Mouse (Mus musculus): ENCODE measurements around the gene Ccnb3.
"Not testable (repeated sequence)": the region's sequence is repeated elsewhere in the genome, so short reads cannot be mapped to it uniquely, and the experiment has no call there.

Ccnb3 gene

GRCm38 (mm10) chrX:7041519-7041918, at the start of gene Ccnb3:
Gene Ccnb3 (minus strand): TSS chrX:7041619.
- DNase-seq (ENCODE audit: low read depth, low spot score), result no peak

- DNase-seq (ENCODE audit: low read depth, low spot score), result no peak
Observed at GRCm38 (mm10) chrX:7090323-7090722, 48.9 kb upstream of the Ccnb3 start.

GRCm38 (mm10) chrX:7085878-7086277, 44.5 kb upstream of the Ccnb3 start:
- DNase-seq (ENCODE audit: low read depth, low spot score), result no peak

- no peak for DNase-seq (ENCODE audit: low read depth, low spot score)
Observed at GRCm38 (mm10) chrX:7079820-7080429, 38.5 kb upstream of the Ccnb3 start.

- no peak for DNase-seq (ENCODE audit: low read depth, low spot score)
Observed at GRCm38 (mm10) chrX:7068002-7068401, 26.6 kb upstream of the Ccnb3 start.

- no peak for DNase-seq (ENCODE audit: low read depth, low spot score)
Observed at GRCm38 (mm10) chrX:7067219-7067618, 25.8 kb upstream of the Ccnb3 start, which contains the start of gene Akap4. Gene Akap4 (plus strand): TSS chrX:7067519.

- no peak for DNase-seq (ENCODE audit: low read depth, low spot score)
Observed at GRCm38 (mm10) chrX:7064109-7064508, 22.7 kb upstream of the Ccnb3 start.

GRCm38 (mm10) chrX:7057634-7058033, 16.2 kb upstream of the Ccnb3 start:
- DNase-seq (ENCODE audit: low read depth, low spot score), result no peak

GRCm38 (mm10) chrX:7057056-7057455, 15.6 kb upstream of the Ccnb3 start:
- DNase-seq (ENCODE audit: low read depth, low spot score), result no peak

- not testable (repeated sequence) for DNase-seq (ENCODE audit: low read depth, low spot score)
Observed at GRCm38 (mm10) chrX:6983916-6984315, 57.5 kb downstream of the Ccnb3 start.

GRCm38 (mm10) chrX:6971956-6972355, 69.5 kb downstream of the Ccnb3 start:
- DNase-seq (ENCODE audit: low read depth, low spot score), result no peak

GRCm38 (mm10) chrX:6968598-6968997, 72.8 kb downstream of the Ccnb3 start:
- no peak for DNase-seq (ENCODE audit: low read depth, low spot score)
